Mouse (Mus musculus) liver, embryonic 14.5 days (tissue): Measurements from ENCODE around the gene Cdh18.

Experiments used
- CTCF ChIP-seq: IDR thresholded peaks from 2 replicates; pipeline ENCODE4 v1.5.1; 2016; ENCODE audit warnings: antibody characterized with exemption, low read depth, control low read depth
- EP300 ChIP-seq: IDR thresholded peaks from 2 replicates; pipeline ENCODE4 v1.6.1; 2016; ENCODE audit warnings: antibody characterized with exemption, low read depth

GRCm38 (mm10) chr15:22577974-22578616 lies 29.3 kb downstream of the Cdh18 start:
- TF ChIP-seq CTCF (no peak), EP300 (no peak)
